Mouse (Mus musculus): Measurements from ENCODE around the gene Ankdd1b. TPM values are rescaled to one million over a fixed set of nuclear protein-coding genes. Genes with fewer than 3 reads are reported as not detected.

Ankdd1b gene
- total RNA-seq, 1 experiment, result 1.1 TPM

- H3K4me1 ChIP-seq (ENCODE audit: control insufficient read depth in 2 of 2, insufficient read depth in 2 of 2, low read length in 2 of 2, poor library complexity in 1 of 2), result no peaks in the 10 kb centered on the region
- in situ Hi-C loops (cut with MboI; ENCODE audit: low sequenced_read_pairs in 2 of 2, unreplicated experiment in 2 of 2), result no loop called here
- H3K36me3 ChIP-seq (ENCODE audit: control insufficient read depth, insufficient read depth, low read length, poor library complexity, severe bottlenecking), result peaks cover 11% of the 10 kb centered on the region; the same call in 1 of the 2 replicates
- TF ChIP-seq HCFC1 (IDR thresholded peaks at IDR 0.05; ENCODE audit: borderline replicate concordance, insufficient read depth, low read length), result no peak
- TF ChIP-seq ZC3H11A (IDR thresholded peaks at IDR 0.05; ENCODE audit: borderline replicate concordance, low read depth, low read length), result no peak
- TF ChIP-seq ZNF384 (IDR thresholded peaks at IDR 0.05; ENCODE audit: low read depth, low read length), result no peak
- TF ChIP-seq CHD2 (IDR thresholded peaks at IDR 0.05; ENCODE audit: low read depth, low read length), result no peak
- no peak for TF ChIP-seq MAFK (IDR thresholded peaks at IDR 0.05; ENCODE audit: insufficient read depth, low read depth, low read length)
- no peak overlapping the region for H3K9ac ChIP-seq (ENCODE audit: insufficient read depth, low read depth, low read length, poor library complexity, severe bottlenecking)
- H3K27ac ChIP-seq (ENCODE audit: insufficient read depth, low read depth, low read length, poor library complexity, severe bottlenecking), result no peak overlapping the region
- H3K9me3 ChIP-seq (ENCODE audit: control insufficient read depth, insufficient read depth, low read depth, low read length), result no peaks in the 10 kb centered on the region
- no peak for DNase-seq (ENCODE audit: low read depth, low spot score)
- H3K4me3 ChIP-seq (ENCODE audit: insufficient read depth in 1 of 2, low read depth in 1 of 2, low read length in 2 of 2, poor library complexity in 1 of 2, severe bottlenecking in 1 of 2), result no peak overlapping the region
These were observed 62.2 kb downstream of the Ankdd1b start for GRCm38 (mm10) chr13:96408786-96409185.

DNA sequence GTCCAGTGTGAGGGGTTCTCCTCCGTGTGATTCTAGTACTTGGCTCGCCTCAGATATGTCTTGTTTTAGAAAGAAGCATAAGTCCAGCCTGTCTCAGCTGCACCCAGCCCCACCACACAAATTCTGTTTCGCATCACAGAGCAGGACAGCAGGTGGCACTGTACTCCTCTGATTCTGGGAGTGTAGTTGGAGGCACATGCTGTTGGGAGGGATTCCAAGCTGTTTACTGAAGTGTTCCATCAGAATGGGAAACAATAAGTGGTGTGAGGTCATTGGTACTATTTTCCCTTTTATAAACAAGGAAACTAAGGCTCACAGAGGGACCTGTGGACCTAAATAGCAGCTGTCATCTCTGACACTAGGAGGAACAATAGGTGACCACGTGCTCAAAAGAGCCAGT lies 64.0 kb downstream of the Ankdd1b start:
- Histone ChIP-seq H3K9me3 (ENCODE audit: control insufficient read depth, insufficient read depth, low read depth, low read length) (no peaks in the 10 kb centered on the region), H3K36me3 (ENCODE audit: control insufficient read depth, insufficient read depth, low read length, poor library complexity, severe bottlenecking) (peaks cover 15% of the 10 kb centered on the region), H3K4me1 (ENCODE audit: control insufficient read depth in 2 of 2, insufficient read depth in 2 of 2, low read length in 2 of 2, poor library complexity in 1 of 2) (no peaks in the 10 kb centered on the region), H3K9ac (ENCODE audit: insufficient read depth, low read depth, low read length, poor library complexity, severe bottlenecking) (no peak overlapping the region), H3K4me3 (ENCODE audit: insufficient read depth in 1 of 2, low read depth in 1 of 2, low read length in 2 of 2, poor library complexity in 1 of 2, severe bottlenecking in 1 of 2) (no peak overlapping the region), H3K27ac (ENCODE audit: insufficient read depth, low read depth, low read length, poor library complexity, severe bottlenecking) (no peak overlapping the region)
- in situ Hi-C loops (cut with MboI; ENCODE audit: low sequenced_read_pairs in 2 of 2, unreplicated experiment in 2 of 2), result no loop called here
- peak; percentile 15 for DNase-seq (ENCODE audit: low read depth, low spot score)
- TF ChIP-seq ZC3H11A (IDR thresholded peaks at IDR 0.05; ENCODE audit: borderline replicate concordance, low read depth, low read length) (no peak), ZNF384 (IDR thresholded peaks at IDR 0.05; ENCODE audit: low read depth, low read length) (no peak), MAFK (IDR thresholded peaks at IDR 0.05; ENCODE audit: insufficient read depth, low read depth, low read length) (no peak), HCFC1 (IDR thresholded peaks at IDR 0.05; ENCODE audit: borderline replicate concordance, insufficient read depth, low read length) (no peak), CHD2 (IDR thresholded peaks at IDR 0.05; ENCODE audit: low read depth, low read length) (no peak)

DNA sequence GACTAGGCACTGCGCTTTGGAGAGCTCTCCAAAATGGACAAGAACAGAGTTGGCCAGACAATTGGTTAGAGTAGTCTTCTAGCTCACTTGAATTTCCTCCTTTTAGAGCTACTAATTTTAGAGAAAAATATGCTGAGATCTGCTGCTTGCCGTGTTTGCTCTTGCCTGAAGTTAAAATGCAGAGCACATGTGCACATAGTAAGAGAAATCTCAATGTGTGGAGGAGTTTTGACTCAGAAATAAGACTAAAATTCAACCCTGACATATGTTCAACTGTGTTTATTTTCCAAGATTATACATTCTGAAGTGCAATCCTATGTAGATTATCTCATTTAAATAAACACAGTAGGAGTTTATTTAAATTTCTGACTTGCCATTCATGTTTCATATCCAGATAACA lies 65.5 kb downstream of the Ankdd1b start:
- Histone ChIP-seq H3K9me3 (ENCODE audit: control insufficient read depth, insufficient read depth, low read depth, low read length) (no peaks in the 10 kb centered on the region), H3K4me1 (ENCODE audit: control insufficient read depth in 2 of 2, insufficient read depth in 2 of 2, low read length in 2 of 2, poor library complexity in 1 of 2) (no peaks in the 10 kb centered on the region), H3K36me3 (ENCODE audit: control insufficient read depth, insufficient read depth, low read length, poor library complexity, severe bottlenecking) (peaks cover 22% of the 10 kb centered on the region), H3K9ac (ENCODE audit: insufficient read depth, low read depth, low read length, poor library complexity, severe bottlenecking) (no peak overlapping the region), H3K27ac (ENCODE audit: insufficient read depth, low read depth, low read length, poor library complexity, severe bottlenecking) (no peak overlapping the region), H3K4me3 (ENCODE audit: insufficient read depth in 1 of 2, low read depth in 1 of 2, low read length in 2 of 2, poor library complexity in 1 of 2, severe bottlenecking in 1 of 2) (no peak overlapping the region)
- no peak for DNase-seq (ENCODE audit: low read depth, low spot score)
- no peak for TF ChIP-seq CHD2 (IDR thresholded peaks at IDR 0.05; ENCODE audit: low read depth, low read length)
- TF ChIP-seq HCFC1 (IDR thresholded peaks at IDR 0.05; ENCODE audit: borderline replicate concordance, insufficient read depth, low read length), result no peak
- no peak for TF ChIP-seq ZNF384 (IDR thresholded peaks at IDR 0.05; ENCODE audit: low read depth, low read length)
- no peak for TF ChIP-seq ZC3H11A (IDR thresholded peaks at IDR 0.05; ENCODE audit: borderline replicate concordance, low read depth, low read length)
- no peak for TF ChIP-seq MAFK (IDR thresholded peaks at IDR 0.05; ENCODE audit: insufficient read depth, low read depth, low read length)
- in situ Hi-C loops (cut with MboI; ENCODE audit: low sequenced_read_pairs in 2 of 2, unreplicated experiment in 2 of 2), result no loop called here

GRCm38 (mm10) chr13:96401251-96401650 lies 69.7 kb downstream of the Ankdd1b start:
- TF ChIP-seq MAFK (IDR thresholded peaks at IDR 0.05; ENCODE audit: insufficient read depth, low read depth, low read length), result no peak
- no peak for TF ChIP-seq ZC3H11A (IDR thresholded peaks at IDR 0.05; ENCODE audit: borderline replicate concordance, low read depth, low read length)
- TF ChIP-seq ZNF384 (IDR thresholded peaks at IDR 0.05; ENCODE audit: low read depth, low read length), result no peak
- no peak for TF ChIP-seq CHD2 (IDR thresholded peaks at IDR 0.05; ENCODE audit: low read depth, low read length)
- no peak for TF ChIP-seq HCFC1 (IDR thresholded peaks at IDR 0.05; ENCODE audit: borderline replicate concordance, insufficient read depth, low read length)
- Histone ChIP-seq H3K27ac (ENCODE audit: insufficient read depth, low read depth, low read length, poor library complexity, severe bottlenecking) (no peak overlapping the region), H3K36me3 (ENCODE audit: control insufficient read depth, insufficient read depth, low read length, poor library complexity, severe bottlenecking) (peaks cover 32% of the 10 kb centered on the region), H3K4me1 (ENCODE audit: control insufficient read depth in 2 of 2, insufficient read depth in 2 of 2, low read length in 2 of 2, poor library complexity in 1 of 2) (no peaks in the 10 kb centered on the region), H3K9me3 (ENCODE audit: control insufficient read depth, insufficient read depth, low read depth, low read length) (no peaks in the 10 kb centered on the region), H3K9ac (ENCODE audit: insufficient read depth, low read depth, low read length, poor library complexity, severe bottlenecking) (no peak overlapping the region), H3K4me3 (ENCODE audit: insufficient read depth in 1 of 2, low read depth in 1 of 2, low read length in 2 of 2, poor library complexity in 1 of 2, severe bottlenecking in 1 of 2) (no peak overlapping the region)
- no peak for DNase-seq (ENCODE audit: low read depth, low spot score)
- in situ Hi-C loops (cut with MboI; ENCODE audit: low sequenced_read_pairs in 2 of 2, unreplicated experiment in 2 of 2), result no loop called here

DNA sequence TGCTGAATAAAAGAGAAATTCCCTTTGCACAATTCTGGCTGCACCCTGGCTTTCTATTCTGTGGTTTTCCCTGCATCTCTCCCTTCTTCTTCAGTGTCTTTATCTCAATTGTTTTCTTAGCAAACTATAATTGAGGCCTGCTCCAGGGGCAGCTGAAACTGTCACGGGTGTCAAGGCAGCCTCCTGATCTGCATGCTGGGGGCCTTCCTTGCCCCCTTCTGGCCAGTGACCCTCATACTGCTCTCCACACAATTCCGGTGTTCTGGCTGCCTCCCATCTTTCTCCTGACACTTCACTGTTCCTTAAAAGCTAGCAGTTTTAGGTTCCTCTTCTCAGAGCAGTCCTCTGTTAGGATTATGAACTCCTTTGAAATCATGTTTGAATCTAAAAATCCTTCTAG lies 81.7 kb downstream of the Ankdd1b start:
- in situ Hi-C loops (cut with MboI; ENCODE audit: low sequenced_read_pairs in 2 of 2, unreplicated experiment in 2 of 2), result no loop called here

More for the DNA sequence above, 81.7 kb downstream of the Ankdd1b start:
- H3K9me3 ChIP-seq (ENCODE audit: control insufficient read depth, insufficient read depth, low read depth, low read length), result no peaks in the 10 kb centered on the region
- H3K4me3 ChIP-seq (ENCODE audit: insufficient read depth in 1 of 2, low read depth in 1 of 2, low read length in 2 of 2, poor library complexity in 1 of 2, severe bottlenecking in 1 of 2), result peak overlapping the region in 1 of 2 experiments; percentile 94; a peak in 2 of 4 replicates
- H3K9ac ChIP-seq (ENCODE audit: insufficient read depth, low read depth, low read length, poor library complexity, severe bottlenecking), result peak overlapping the region; percentile 52; the same call in 1 of the 2 replicates
- H3K36me3 ChIP-seq (ENCODE audit: control insufficient read depth, insufficient read depth, low read length, poor library complexity, severe bottlenecking), result peaks cover 7% of the 10 kb centered on the region
- no peak for TF ChIP-seq MAFK (IDR thresholded peaks at IDR 0.05; ENCODE audit: insufficient read depth, low read depth, low read length)
- TF ChIP-seq HCFC1 (IDR thresholded peaks at IDR 0.05; ENCODE audit: borderline replicate concordance, insufficient read depth, low read length), result no peak
- no peak for TF ChIP-seq CHD2 (IDR thresholded peaks at IDR 0.05; ENCODE audit: low read depth, low read length)
- TF ChIP-seq ZNF384 (IDR thresholded peaks at IDR 0.05; ENCODE audit: low read depth, low read length), result no peak
- TF ChIP-seq ZC3H11A (IDR thresholded peaks at IDR 0.05; ENCODE audit: borderline replicate concordance, low read depth, low read length), result no peak
- no peak for DNase-seq (ENCODE audit: low read depth, low spot score)
- peaks cover 0 to 2% of the 10 kb centered on the region in 2 experiments; a peak in 1 of 4 replicates for H3K4me1 ChIP-seq (ENCODE audit: control insufficient read depth in 2 of 2, insufficient read depth in 2 of 2, low read length in 2 of 2, poor library complexity in 1 of 2)
- no peak overlapping the region for H3K27ac ChIP-seq (ENCODE audit: insufficient read depth, low read depth, low read length, poor library complexity, severe bottlenecking)
